7 mouse cellular contexts compared by ENCODE assay signal in the genomic region with DNA sequence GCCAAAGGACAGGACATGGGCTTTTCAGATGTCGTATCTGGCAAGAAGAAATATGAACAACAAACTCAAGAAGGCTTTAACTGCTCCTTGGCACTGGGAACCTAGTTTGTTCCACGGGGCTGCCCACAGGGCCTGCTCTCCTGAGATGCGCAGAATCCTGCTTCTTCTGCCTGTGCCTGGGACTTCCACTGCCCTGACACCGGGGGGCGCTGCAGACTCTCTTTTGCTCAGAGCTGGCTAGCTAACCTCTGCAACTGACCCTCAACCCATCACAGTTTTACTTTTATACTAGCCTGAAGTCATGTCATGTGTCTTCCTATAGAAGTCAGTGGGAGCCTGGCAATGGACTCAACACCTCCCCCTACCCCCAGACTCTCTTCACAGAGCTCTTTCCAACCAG. TPM values are rescaled to one million over a fixed set of nuclear protein-coding genes. Genes with fewer than 3 reads are reported as not detected.
DNase-seq lines count a peak whose midpoint lies in the region; ATAC-seq and TF ChIP-seq lines count a peak whose summit lies in the region.

No protein-coding gene starts in this region.

- CTCF ChIA-PET in Patski (lab: Charles Lee) = interaction anchor here (1.1 to 1.7 kb wide), 4 partner anchors 71 to 403 kb away, joined by 3 to 4 read pairs (median 4); no protein-coding TSS in a partner anchor

- in situ Hi-C loops in Patski (cut with MboI; ENCODE audit: low pct_unique_long_range_greater_than_20kb) = loop anchor here (5.0 to 10.0 kb wide), 4 partner anchors 120 to 395 kb away; no protein-coding TSS in a partner anchor

- peak; percentile 89 for TF ChIP-seq CTCF in Patski (IDR thresholded peaks at IDR 0.05)

- POLR2A ChIA-PET in Patski (lab: Charles Lee) = interaction anchor here (0.7 kb wide), 1 partner anchor 299 kb away, joined by 3 read pairs; no protein-coding TSS in a partner anchor

- no peak for ATAC-seq in Patski
- 0 out of 2 replicates have a peak, but pooled peaks have one; percentile 30 for ATAC-seq in neutrophil, adult 5-6 weeks (ENCODE audit: extremely low read depth, insufficient number of reproducible peaks, low FRiP score, poor library complexity, severe bottlenecking)

- peak; percentile 63 to 69 for DNase-seq in layer of hippocampus, postnatal 10 days (ENCODE audit: low spot score in 2 of 2)
- no peak for DNase-seq in layer of hippocampus, adult 9-11 months
- no peak for DNase-seq in Patski (ENCODE audit: low read depth, low spot score)
- DNase-seq in c-Kit-positive CD71-negative TER-119-negative erythroid progenitor cells, embryonic 14.5 days (ENCODE audit: low read depth) = peak; percentile 25
- peak; percentile 73 for DNase-seq in heart, postnatal 4 days
- peak; percentile 23 to 65 for DNase-seq in urinary bladder, postnatal 4 days (ENCODE audit: low spot score in 2 of 2)

- H3K27me3 ChIP-seq in Patski = no peaks in the 10 kb centered on the region

RNA-seq across cellular contexts. Expression of a gene that starts 23.7 kb away (rescaled TPM):
- total RNA-seq in layer of hippocampus, postnatal 10 days (2021) = 1,000 to 10,000 TPM; 1,474 to 1,476 TPM
- polyA plus RNA-seq in Patski (2021) = 0.92 TPM
- total RNA-seq in heart, postnatal 4 days (2021) = under 1 TPM; 0.20 to 0.26 TPM
- 0.12 TPM in 1 of 2 replicates, not detected in the other for total RNA-seq in neutrophil, adult 5-6 weeks (2017)

Comparison
In these comparisons a context has a peak if more than half of its experiments do, and no peak if none do; other contexts are left out.
1. DNase-seq: peak in layer of hippocampus, postnatal 10 days (2 of 2), c-Kit-positive CD71-negative TER-119-negative erythroid progenitor cells, embryonic 14.5 days (single experiment), heart, postnatal 4 days (single experiment) and urinary bladder, postnatal 4 days (2 of 2); none in layer of hippocampus, adult 9-11 months (single experiment) and Patski (single experiment).
2. RNA of a gene that starts 23.7 kb away (total RNA-seq): 1,474 to 1,476 TPM in layer of hippocampus, postnatal 10 days; 0.20 to 0.26 TPM in heart, postnatal 4 days and 0.12 TPM in neutrophil, adult 5-6 weeks; every median in the first group is over 1,000 times any median in the second.